Mouse (Mus musculus): Measurements from ENCODE around the gene Snx3. TPM values are rescaled to one million over a fixed set of nuclear protein-coding genes. Genes with fewer than 3 reads are reported as not detected.
A peak's percentile ranks its signal among the peaks of the same experiment; 100 is the strongest.

The Snx3 gene
- total and polyA plus RNA-seq, 2 experiments from 2014 or later: 125 to 285 TPM

GRCm38 (mm10) chr10:42493000-42493399 is 8.8 kb upstream of the Snx3 start:
- no peaks in the 10 kb centered on the region for H3K36me3 ChIP-seq (replicated peaks; ENCODE audit: control insufficient read depth, insufficient read depth, low read length)
- no peaks in the 10 kb centered on the region for H3K9me3 ChIP-seq (replicated peaks; ENCODE audit: control insufficient read depth, low read length)
- peaks cover 9% of the 10 kb centered on the region; the same call in 1 of the 2 replicates for H3K4me1 ChIP-seq (ENCODE audit: control insufficient read depth, insufficient read depth)
- H3K4me2 ChIP-seq (ENCODE audit: low read depth, low read length): no peak overlapping the region
- H3K4me3 ChIP-seq (ENCODE audit: low read depth, low read length): no peak overlapping the region
- H3K9ac ChIP-seq (replicated peaks; ENCODE audit: low read depth, low read length): no peak overlapping the region
- DNase-seq (ENCODE audit: low spot score) (no peak), ATAC-seq (ENCODE audit: insufficient read depth, low read depth) (no peak)
- 45% methylated on average over 4 of the region's 4 CpGs for WGBS
- no peak overlapping the region for H3K27ac ChIP-seq (ENCODE audit: low read depth)
- TF ChIP-seq CTCF (IDR thresholded peaks at IDR 0.05; ENCODE audit: low read depth) (no peak), EP300 (IDR thresholded peaks at IDR 0.05; ENCODE audit: low read depth) (no peak)
- H3K27me3 ChIP-seq (ENCODE audit: control insufficient read depth, insufficient read depth, low read length): no peaks in the 10 kb centered on the region

GRCm38 (mm10) chr10:42500611-42501010 is 1.2 kb upstream of the Snx3 start:
- 77% methylated on average over 8 of the region's 8 CpGs for WGBS
- DNase-seq (ENCODE audit: low spot score): no peak
- H3K36me3 ChIP-seq (replicated peaks; ENCODE audit: control insufficient read depth, insufficient read depth, low read length): no peaks in the 10 kb centered on the region
- H3K4me3 ChIP-seq (ENCODE audit: low read depth, low read length): no peak overlapping the region
- H3K27me3 ChIP-seq (ENCODE audit: control insufficient read depth, insufficient read depth, low read length): no peaks in the 10 kb centered on the region
- H3K9me3 ChIP-seq (replicated peaks; ENCODE audit: control insufficient read depth, low read length): no peaks in the 10 kb centered on the region
- peak overlapping the region; percentile 98 for H3K27ac ChIP-seq (ENCODE audit: low read depth)
- H3K9ac ChIP-seq (replicated peaks; ENCODE audit: low read depth, low read length): no peak overlapping the region
- TF ChIP-seq CTCF (IDR thresholded peaks at IDR 0.05; ENCODE audit: low read depth) (no peak), EP300 (IDR thresholded peaks at IDR 0.05; ENCODE audit: low read depth) (no peak)
- H3K4me1 ChIP-seq (ENCODE audit: control insufficient read depth, insufficient read depth): 0 out of 2 replicates have a peak, but pooled peaks cover 11% of the 10 kb centered on the region
- H3K4me2 ChIP-seq (ENCODE audit: low read depth, low read length): no peak overlapping the region
- no peak for ATAC-seq (ENCODE audit: insufficient read depth, low read depth)

GRCm38 (mm10) chr10:42501161-42501560 is 669 bp upstream of the Snx3 start:
- Histone ChIP-seq H3K4me1 (ENCODE audit: control insufficient read depth, insufficient read depth) (0 out of 2 replicates have a peak, but pooled peaks cover 16% of the 10 kb centered on the region), H3K27ac (ENCODE audit: low read depth) (peak overlapping the region; percentile 98), H3K36me3 (replicated peaks; ENCODE audit: control insufficient read depth, insufficient read depth, low read length) (no peaks in the 10 kb centered on the region), H3K4me2 (ENCODE audit: low read depth, low read length) (peak overlapping the region; percentile 17; the same call in 1 of the 2 replicates), H3K9me3 (replicated peaks; ENCODE audit: control insufficient read depth, low read length) (no peaks in the 10 kb centered on the region), H3K4me3 (ENCODE audit: low read depth, low read length) (no peak overlapping the region; the same call in 1 of the 2 replicates), H3K27me3 (ENCODE audit: control insufficient read depth, insufficient read depth, low read length) (no peaks in the 10 kb centered on the region), H3K9ac (replicated peaks; ENCODE audit: low read depth, low read length) (no peak overlapping the region)
- TF ChIP-seq CTCF (IDR thresholded peaks at IDR 0.05; ENCODE audit: low read depth): no peak
- no peak for TF ChIP-seq EP300 (IDR thresholded peaks at IDR 0.05; ENCODE audit: low read depth)
- ATAC-seq (ENCODE audit: insufficient read depth, low read depth): no peak
- 63% methylated on average over 5 of the region's 5 CpGs for WGBS
- DNase-seq (ENCODE audit: low spot score): no peak

GRCm38 (mm10) chr10:42502349-42503111 is 700 bp downstream of the Snx3 start:
- DNase-seq (ENCODE audit: low spot score): peak; percentile 73
- Histone ChIP-seq H3K4me3 (ENCODE audit: low read depth, low read length) (peak overlapping the region; percentile 86), H3K9ac (replicated peaks; ENCODE audit: low read depth, low read length) (peak overlapping the region; percentile 88), H3K27ac (ENCODE audit: low read depth) (peak overlapping the region; percentile 98), H3K9me3 (replicated peaks; ENCODE audit: control insufficient read depth, low read length) (no peaks in the 10 kb centered on the region), H3K4me1 (ENCODE audit: control insufficient read depth, insufficient read depth) (0 out of 2 replicates have a peak, but pooled peaks cover 20% of the 10 kb centered on the region), H3K4me2 (ENCODE audit: low read depth, low read length) (peak overlapping the region; percentile 81), H3K36me3 (replicated peaks; ENCODE audit: control insufficient read depth, insufficient read depth, low read length) (no peaks in the 10 kb centered on the region), H3K27me3 (ENCODE audit: control insufficient read depth, insufficient read depth, low read length) (no peaks in the 10 kb centered on the region)
- under 1% methylated on average over 55 of the region's 55 CpGs for WGBS
- TF ChIP-seq EP300 (IDR thresholded peaks at IDR 0.05; ENCODE audit: low read depth) (0 out of 2 replicates have a peak, but pooled peaks have one; percentile 6), CTCF (IDR thresholded peaks at IDR 0.05; ENCODE audit: low read depth) (no peak)
- peak; percentile 21 for ATAC-seq (ENCODE audit: insufficient read depth, low read depth)

GRCm38 (mm10) chr10:42504096-42504710 is 2.4 kb downstream of the Snx3 start:
- TF ChIP-seq EP300 (IDR thresholded peaks at IDR 0.05; ENCODE audit: low read depth) (no peak), CTCF (IDR thresholded peaks at IDR 0.05; ENCODE audit: low read depth) (no peak)
- H3K4me3 ChIP-seq (ENCODE audit: low read depth, low read length): no peak overlapping the region
- WGBS: 72% methylated on average over 10 of the region's 10 CpGs
- DNase-seq (ENCODE audit: low spot score) (no peak), ATAC-seq (ENCODE audit: insufficient read depth, low read depth) (no peak)
- H3K9ac ChIP-seq (replicated peaks; ENCODE audit: low read depth, low read length): no peak overlapping the region
- H3K27me3 ChIP-seq (ENCODE audit: control insufficient read depth, insufficient read depth, low read length): no peaks in the 10 kb centered on the region
- H3K27ac ChIP-seq (ENCODE audit: low read depth): no peak overlapping the region
- no peaks in the 10 kb centered on the region for H3K9me3 ChIP-seq (replicated peaks; ENCODE audit: control insufficient read depth, low read length)
- H3K36me3 ChIP-seq (replicated peaks; ENCODE audit: control insufficient read depth, insufficient read depth, low read length): peaks cover 5% of the 10 kb centered on the region; the same call in 1 of the 2 replicates
- 0 out of 2 replicates have a peak, but pooled peaks cover 21% of the 10 kb centered on the region for H3K4me1 ChIP-seq (ENCODE audit: control insufficient read depth, insufficient read depth)
- H3K4me2 ChIP-seq (ENCODE audit: low read depth, low read length): 0 out of 2 replicates have a peak overlapping the region, but pooled peaks have one; percentile 1

Data from heart, postnatal 0 days (tissue).